Comparison of ENCODE assay signal across 17 mouse cellular contexts in the genomic region with DNA sequence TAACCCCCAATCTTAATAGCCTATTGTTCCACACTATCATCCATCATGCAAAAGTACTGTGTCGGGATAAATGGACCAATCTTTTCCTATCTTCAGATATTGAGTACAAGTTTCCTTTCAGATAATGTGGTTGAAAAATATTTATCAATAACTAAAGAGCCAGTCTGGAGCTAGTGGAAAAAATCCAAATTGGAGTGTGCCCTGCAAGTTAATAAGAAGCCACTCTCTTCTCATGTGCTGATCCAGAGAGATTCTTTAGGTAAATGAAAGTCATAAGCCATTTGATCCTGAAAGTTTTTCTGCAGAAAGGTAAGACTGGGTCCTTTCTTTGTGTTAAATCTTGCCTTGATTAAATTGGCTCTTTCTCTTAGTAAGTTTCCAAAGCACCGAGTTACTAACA.
"Had no signal": no experiment of that assay in that cellular context is flagged by ENCODE, and none has a peak within 500 bp of the region (broad histone marks: within the 10 kb centered on the region; RNA-seq: fewer than 3 reads in every experiment).

No protein-coding gene starts in this region.

- H3K36me3 ChIP-seq: lung, embryonic 15.5 days; midbrain, embryonic 13.5 days; midbrain, embryonic 15.5 days; neural tube, embryonic 12.5 days; stomach, embryonic 15.5 days had no signal

- H3K9me3 ChIP-seq: lung, embryonic 15.5 days; megakaryocyte, embryonic 14.5 days; midbrain, embryonic 13.5 days; midbrain, embryonic 15.5 days; neural tube, embryonic 12.5 days; stomach, embryonic 15.5 days had no signal

- DNase-seq: lung, adult 2 months; lung, postnatal 14 days; lung, postnatal 36 days; right cerebral cortex, postnatal 14 days; thymus, adult 2 months; thymus, postnatal 25 days; thymus, postnatal 4 days had no signal

- H3K4me2 ChIP-seq: lung, embryonic 15.5 days; midbrain, embryonic 11.5 days; midbrain, embryonic 13.5 days; midbrain, embryonic 15.5 days; neural tube, embryonic 12.5 days; stomach, embryonic 15.5 days had no signal

- H3K27ac ChIP-seq: lung, embryonic 15.5 days; macrophage; midbrain, embryonic 13.5 days; midbrain, embryonic 15.5 days; neural tube, embryonic 12.5 days; stomach, embryonic 15.5 days; stomach, postnatal 0 days had no signal

- ATAC-seq: lung, postnatal 0 days; midbrain, embryonic 13.5 days; midbrain, embryonic 15.5 days had no signal

- H3K9ac ChIP-seq: lung, embryonic 15.5 days; midbrain, embryonic 13.5 days; midbrain, embryonic 15.5 days; neural tube, embryonic 12.5 days; stomach, embryonic 15.5 days had no signal

- H3K27me3 ChIP-seq: lung, embryonic 15.5 days; megakaryocyte, embryonic 14.5 days; midbrain, embryonic 13.5 days; midbrain, embryonic 15.5 days; neural tube, embryonic 12.5 days; stomach, embryonic 15.5 days had no signal

- H3K4me3 ChIP-seq: lung, embryonic 15.5 days; megakaryocyte, embryonic 14.5 days; midbrain, embryonic 13.5 days; midbrain, embryonic 15.5 days; neural tube, embryonic 12.5 days; stomach, embryonic 15.5 days had no signal

- H3K4me1 ChIP-seq: megakaryocyte, embryonic 14.5 days; midbrain, embryonic 13.5 days; midbrain, embryonic 15.5 days; neural tube, embryonic 12.5 days; stomach, embryonic 15.5 days had no signal
